Mouse (Mus musculus): Measurements from ENCODE around the gene Cfap221.

- no peak for TF ChIP-seq EP300 (optimal IDR thresholded peaks at IDR 0.05)
- peak; percentile 83 for TF ChIP-seq CTCF (IDR thresholded peaks at IDR 0.05; ENCODE audit: low read depth)
Observed at GRCm38 (mm10) chr1:120013111-120013510, 16.1 kb upstream of the Cfap221 start.

All from stomach, postnatal 0 days (tissue).